Mouse (Mus musculus): ENCODE measurements around the gene Has3.

DNA sequence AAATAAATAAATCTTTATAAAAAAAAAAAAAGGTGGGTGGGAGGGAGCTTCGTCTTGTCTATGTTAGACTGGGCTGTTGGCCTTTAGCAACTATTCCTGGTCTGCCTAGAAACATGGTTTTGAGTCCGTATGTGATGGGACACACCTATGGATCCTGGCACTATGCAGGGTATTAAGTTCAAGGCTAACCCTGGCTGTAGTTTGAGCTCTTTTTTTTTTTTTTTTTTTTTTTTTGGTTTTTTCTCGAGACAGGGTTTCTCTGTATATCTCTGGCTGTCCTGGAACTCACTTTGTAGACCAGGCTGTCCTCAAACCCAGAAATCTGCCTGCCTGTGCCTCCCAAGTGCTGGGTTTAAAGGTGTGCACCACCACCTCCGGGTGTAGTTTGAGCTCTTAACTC lies 54.0 kb downstream of the Has3 start:
- TF ChIP-seq POLR2A (IDR thresholded peaks at IDR 0.05; ENCODE audit: borderline replicate concordance, low read depth, low read length) (no peak), CTCF (IDR thresholded peaks at IDR 0.05; ENCODE audit: low read depth, low read length) (no peak)
